Mouse (Mus musculus): ENCODE results near the gene Prkg1. TPM values are rescaled to one million over a fixed set of nuclear protein-coding genes. Genes with fewer than 3 reads are reported as not detected.
A peak's percentile ranks its signal among the peaks of the same experiment; 100 is the strongest.
"Not testable (repeated sequence)": the region's sequence is repeated elsewhere in the genome, so short reads cannot be mapped to it uniquely, and the experiment has no call there.

Prkg1 gene
- polyA plus RNA-seq, 1 experiment from 2014 or later, result 3.5 TPM

DNA sequence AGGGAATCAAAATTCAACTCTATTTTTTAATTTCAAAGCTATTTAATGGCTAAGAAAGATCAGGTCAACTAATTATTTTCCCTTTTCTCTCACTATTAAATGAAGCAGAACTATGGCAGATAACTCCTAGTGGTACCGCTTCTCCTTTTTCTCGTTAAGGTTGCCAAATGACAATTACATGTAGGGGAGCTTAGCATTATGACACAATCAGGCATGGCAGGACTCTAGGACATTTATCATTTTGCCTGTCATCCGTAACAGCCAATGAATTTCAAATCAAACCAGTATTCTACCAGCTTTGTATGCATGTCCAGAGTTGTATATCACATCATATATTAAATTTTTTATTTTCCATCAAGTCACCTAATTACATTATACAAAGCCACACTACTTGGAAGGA is 536.4 kb downstream of the Prkg1 start:
- Histone ChIP-seq H3K4me1 (no peaks in the 10 kb centered on the region), H3K36me3 (no peaks in the 10 kb centered on the region), H3K9me3 (replicated peaks) (no peaks in the 10 kb centered on the region), H3K9ac (no peak overlapping the region), H3K27me3 (no peaks in the 10 kb centered on the region), H3K4me2 (no peak overlapping the region), H3K27ac (no peak overlapping the region), H3K4me3 (replicated peaks) (no peak overlapping the region)
- ATAC-seq (replicated peaks; ENCODE audit: low FRiP score), result no peak
- WGBS, result 80% methylated on average over 3 of the region's 3 CpGs

DNA sequence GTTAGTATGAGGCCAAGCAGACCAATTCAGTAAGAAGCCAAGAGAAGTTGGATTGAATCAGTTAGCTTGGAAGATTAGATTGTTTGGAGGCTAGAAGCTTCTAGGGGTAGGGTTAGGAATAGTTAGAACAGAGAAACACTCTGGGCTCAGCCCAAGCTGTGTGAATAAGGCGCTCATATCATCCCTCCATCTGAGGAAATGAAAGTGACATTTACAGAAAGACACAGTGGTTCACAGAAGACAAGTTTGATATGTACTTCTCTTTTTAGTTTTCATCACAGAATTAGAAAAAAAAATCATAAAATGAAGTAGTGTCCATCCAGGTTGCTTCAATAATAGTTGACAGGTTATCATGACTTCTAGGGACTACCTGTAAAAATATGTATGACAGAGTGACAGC is 541.4 kb downstream of the Prkg1 start:
- ATAC-seq (replicated peaks; ENCODE audit: low FRiP score), result no peak

GRCm38 (mm10) chr19:31219261-31219660 is 545.6 kb downstream of the Prkg1 start:
- WGBS, result 83% methylated on average over 4 of the region's 4 CpGs
- ATAC-seq (replicated peaks; ENCODE audit: low FRiP score), result not testable (repeated sequence)

More for the DNA sequence above, 541.4 kb downstream of the Prkg1 start:
- H3K4me3 ChIP-seq (replicated peaks), result no peak overlapping the region
- no peaks in the 10 kb centered on the region for H3K9me3 ChIP-seq (replicated peaks)
- H3K27ac ChIP-seq, result no peak overlapping the region
- H3K27me3 ChIP-seq, result no peaks in the 10 kb centered on the region
- H3K4me1 ChIP-seq, result no peaks in the 10 kb centered on the region
- WGBS, result 97% methylated on average over 1 of the region's 1 CpGs
- no peak overlapping the region for H3K4me2 ChIP-seq
- H3K36me3 ChIP-seq, result no peaks in the 10 kb centered on the region
- no peak overlapping the region for H3K9ac ChIP-seq

GRCm38 (mm10) chr19:31210850-31211249 is 554.0 kb downstream of the Prkg1 start:
- ATAC-seq (replicated peaks; ENCODE audit: low FRiP score), result no peak
- Histone ChIP-seq H3K4me3 (replicated peaks) (no peak overlapping the region), H3K4me1 (no peaks in the 10 kb centered on the region), H3K9me3 (replicated peaks) (no peaks in the 10 kb centered on the region), H3K4me2 (no peak overlapping the region), H3K27me3 (no peaks in the 10 kb centered on the region), H3K27ac (no peak overlapping the region), H3K36me3 (no peaks in the 10 kb centered on the region), H3K9ac (no peak overlapping the region)
- 83% methylated on average over 3 of the region's 3 CpGs for WGBS

More at GRCm38 (mm10) chr19:31219261-31219660, 545.6 kb downstream of the Prkg1 start:
- not testable (repeated sequence) for H3K4me3 ChIP-seq (replicated peaks); H3K9me3 ChIP-seq (replicated peaks); H3K27ac ChIP-seq; H3K4me2 ChIP-seq; H3K36me3 ChIP-seq; H3K27me3 ChIP-seq; H3K4me1 ChIP-seq; H3K9ac ChIP-seq

GRCm38 (mm10) chr19:31210449-31210848 is 554.4 kb downstream of the Prkg1 start:
- no peak for ATAC-seq (replicated peaks; ENCODE audit: low FRiP score)
- 39% methylated on average over 2 of the region's 2 CpGs for WGBS

DNA sequence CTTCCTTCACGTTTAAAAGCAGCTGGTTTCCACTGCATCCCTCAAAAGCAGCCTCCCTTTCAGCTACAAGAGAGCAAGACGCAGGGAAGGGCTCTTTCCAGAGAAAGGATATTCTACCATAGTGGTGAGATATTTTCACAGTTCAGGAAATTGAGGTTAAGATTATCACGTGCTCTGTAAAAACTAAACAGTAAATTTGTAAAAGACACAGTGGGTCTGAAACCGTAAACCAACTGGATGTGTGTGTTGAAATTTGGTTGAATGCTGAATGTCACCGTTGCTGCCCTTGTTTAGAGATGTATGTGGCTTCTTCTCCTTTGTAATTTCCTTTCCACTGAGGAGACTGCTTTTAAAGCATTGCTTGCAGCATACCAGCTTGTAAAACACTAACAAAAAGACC is 565.2 kb downstream of the Prkg1 start:
- no peak for ATAC-seq (replicated peaks; ENCODE audit: low FRiP score)
- no peak overlapping the region for H3K4me3 ChIP-seq (replicated peaks)
- WGBS, result 46% methylated on average over 5 of the region's 5 CpGs
- H3K27ac ChIP-seq, result no peak overlapping the region
- H3K9me3 ChIP-seq (replicated peaks), result no peaks in the 10 kb centered on the region
- H3K4me2 ChIP-seq, result no peak overlapping the region
- no peak overlapping the region for H3K9ac ChIP-seq
- no peaks in the 10 kb centered on the region for H3K27me3 ChIP-seq
- H3K4me1 ChIP-seq, result no peaks in the 10 kb centered on the region
- H3K36me3 ChIP-seq, result no peaks in the 10 kb centered on the region

More at GRCm38 (mm10) chr19:31210449-31210848, 554.4 kb downstream of the Prkg1 start:
- Histone ChIP-seq H3K36me3 (no peaks in the 10 kb centered on the region), H3K9ac (no peak overlapping the region), H3K27me3 (no peaks in the 10 kb centered on the region), H3K4me2 (no peak overlapping the region), H3K9me3 (replicated peaks) (no peaks in the 10 kb centered on the region), H3K4me1 (no peaks in the 10 kb centered on the region), H3K4me3 (replicated peaks) (no peak overlapping the region), H3K27ac (no peak overlapping the region)

DNA sequence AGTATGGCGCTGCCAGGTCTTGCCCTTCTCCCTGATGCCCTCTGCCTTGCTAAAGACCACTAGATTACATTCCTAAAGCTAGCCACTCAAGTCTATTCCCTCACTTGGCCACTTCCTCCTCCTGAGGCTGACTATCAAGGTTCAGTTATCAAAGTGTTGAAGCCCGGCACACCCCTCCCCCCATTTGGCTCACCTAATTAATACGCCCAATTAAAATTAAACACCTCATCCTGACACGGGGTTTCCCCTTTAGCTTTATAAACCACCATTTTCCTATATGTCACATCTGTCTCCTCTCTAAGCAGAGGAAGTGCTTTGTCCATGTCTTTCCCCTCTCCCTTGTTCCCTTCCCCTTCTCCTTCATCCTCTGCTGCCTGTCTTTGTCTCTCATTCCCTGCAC is 566.4 kb downstream of the Prkg1 start:
- 45% methylated on average over 4 of the region's 4 CpGs for WGBS

GRCm38 (mm10) chr19:31197076-31197475 is 567.8 kb downstream of the Prkg1 start:
- Histone ChIP-seq H3K27me3 (no peaks in the 10 kb centered on the region), H3K36me3 (no peaks in the 10 kb centered on the region), H3K4me2 (no peak overlapping the region), H3K27ac (no peak overlapping the region), H3K9ac (no peak overlapping the region), H3K4me3 (replicated peaks) (no peak overlapping the region), H3K4me1 (no peaks in the 10 kb centered on the region), H3K9me3 (replicated peaks) (no peaks in the 10 kb centered on the region)
- WGBS, result 82% methylated on average over 6 of the region's 6 CpGs
- no peak for ATAC-seq (replicated peaks; ENCODE audit: low FRiP score)

More for the DNA sequence above, 566.4 kb downstream of the Prkg1 start:
- Histone ChIP-seq H3K27me3 (no peaks in the 10 kb centered on the region), H3K4me1 (no peaks in the 10 kb centered on the region), H3K27ac (no peak overlapping the region), H3K36me3 (no peaks in the 10 kb centered on the region), H3K4me3 (replicated peaks) (no peak overlapping the region), H3K9me3 (replicated peaks) (no peaks in the 10 kb centered on the region), H3K9ac (no peak overlapping the region), H3K4me2 (no peak overlapping the region)
- no peak for ATAC-seq (replicated peaks; ENCODE audit: low FRiP score)

GRCm38 (mm10) chr19:31188559-31189218 is 576.1 kb downstream of the Prkg1 start:
- ATAC-seq (replicated peaks; ENCODE audit: low FRiP score), result no peak
- WGBS, result 92% methylated on average over 6 of the region's 6 CpGs
- H3K27ac ChIP-seq, result no peak overlapping the region

DNA sequence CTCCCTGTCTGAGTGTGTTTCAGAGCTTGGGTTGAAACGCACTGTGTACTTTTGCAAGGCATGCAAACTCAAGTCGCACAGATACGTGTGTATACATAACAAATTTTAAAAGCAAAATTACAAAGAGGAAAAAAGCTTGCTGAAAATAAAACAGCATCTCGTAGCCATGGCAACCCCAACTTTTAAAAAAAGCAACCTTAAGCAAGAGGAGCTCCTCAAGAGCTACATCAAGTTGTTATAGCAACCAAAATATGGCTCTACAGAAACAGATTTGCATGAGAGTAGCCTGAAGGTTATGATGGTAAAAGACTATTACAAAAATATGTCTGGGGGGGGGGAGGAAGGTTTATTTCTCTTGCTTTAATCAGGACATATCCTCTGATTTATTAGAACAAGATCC is 584.1 kb downstream of the Prkg1 start:
- Histone ChIP-seq H3K27ac (no peak overlapping the region), H3K9me3 (replicated peaks) (no peaks in the 10 kb centered on the region), H3K27me3 (no peaks in the 10 kb centered on the region), H3K4me2 (no peak overlapping the region), H3K4me1 (no peaks in the 10 kb centered on the region), H3K9ac (no peak overlapping the region), H3K4me3 (replicated peaks) (no peak overlapping the region), H3K36me3 (no peaks in the 10 kb centered on the region)
- 92% methylated on average over 4 of the region's 4 CpGs for WGBS
- ATAC-seq (replicated peaks; ENCODE audit: low FRiP score), result no peak

More at GRCm38 (mm10) chr19:31188559-31189218, 576.1 kb downstream of the Prkg1 start:
- no peak overlapping the region for H3K4me3 ChIP-seq (replicated peaks)
- H3K36me3 ChIP-seq, result no peaks in the 10 kb centered on the region
- H3K9ac ChIP-seq, result no peak overlapping the region
- H3K4me2 ChIP-seq, result no peak overlapping the region
- no peaks in the 10 kb centered on the region for H3K27me3 ChIP-seq
- H3K9me3 ChIP-seq (replicated peaks), result no peaks in the 10 kb centered on the region
- no peaks in the 10 kb centered on the region for H3K4me1 ChIP-seq

- Histone ChIP-seq H3K36me3 (no peaks in the 10 kb centered on the region), H3K4me1 (no peaks in the 10 kb centered on the region), H3K9ac (no peak overlapping the region), H3K9me3 (replicated peaks) (no peaks in the 10 kb centered on the region), H3K27ac (no peak overlapping the region), H3K4me3 (replicated peaks) (no peak overlapping the region), H3K4me2 (no peak overlapping the region), H3K27me3 (no peaks in the 10 kb centered on the region)
- WGBS, result 82% methylated on average over 8 of the region's 8 CpGs
- ATAC-seq (replicated peaks; ENCODE audit: low FRiP score), result no peak
These were observed 587.4 kb downstream of the Prkg1 start for GRCm38 (mm10) chr19:31177279-31177922.

DNA sequence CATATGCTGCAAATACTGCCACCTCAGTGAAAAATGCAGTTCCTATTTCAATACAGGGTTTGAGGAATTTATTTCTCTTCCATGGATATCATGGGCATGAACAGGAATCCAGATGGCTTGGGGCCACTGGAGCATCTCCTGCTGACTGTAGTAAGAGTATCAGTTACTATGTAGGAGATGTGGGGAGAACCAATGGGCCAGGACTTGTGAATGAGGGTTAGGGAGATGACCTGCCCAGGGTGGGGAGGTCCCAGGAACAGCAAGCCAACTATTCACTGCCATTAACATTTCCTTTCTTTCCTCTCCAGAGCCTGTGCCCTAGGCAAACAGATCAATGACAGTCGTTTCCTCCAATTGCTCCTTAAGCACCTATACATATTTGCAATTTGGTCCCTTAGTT is 593.8 kb downstream of the Prkg1 start:
- no peak overlapping the region for H3K9ac ChIP-seq
- no peak overlapping the region for H3K27ac ChIP-seq
- H3K27me3 ChIP-seq, result no peaks in the 10 kb centered on the region
- no peak overlapping the region for H3K4me2 ChIP-seq
- no peaks in the 10 kb centered on the region for H3K9me3 ChIP-seq (replicated peaks)
- no peaks in the 10 kb centered on the region for H3K4me1 ChIP-seq
- peak; percentile 85 for ATAC-seq (replicated peaks; ENCODE audit: low FRiP score)
- H3K36me3 ChIP-seq, result no peaks in the 10 kb centered on the region
- H3K4me3 ChIP-seq (replicated peaks), result no peak overlapping the region
- WGBS, result 19% methylated on average over 1 of the region's 1 CpGs
